Mouse (Mus musculus) embryonic facial prominence, embryonic 11.5 days (tissue): ENCODE data around the gene Gnas. TPM values are rescaled to one million over a fixed set of nuclear protein-coding genes. Genes with fewer than 3 reads are reported as not detected.

Source experiments
- ATAC-seq: fragments of 200-750 bp; cut with Nextera tagmentation; replicated peaks from 2 replicates; pipeline ENCODE4 v1.8.0; 2017; ENCODE audit warnings: low read depth; ENCODE audit not compliant: insufficient number of reproducible peaks, low FRiP score, low TSS enrichment
- DNase-seq: peaks from one replicate; pipeline ENCODE4 v3.0.0-alpha.2; 2015; ENCODE audit warnings: low spot score
- H3K27ac ChIP-seq: fragments of 300-500 bp; sonication (generic); replicated peaks from 2 replicates; pipeline ENCODE4 v1.5.1; 2014; ENCODE audit warnings: mild to moderate bottlenecking, low read depth, low read length, control low read depth
- H3K27me3 ChIP-seq: fragments of 300-500 bp; sonication (generic); 2 replicates; pipeline ENCODE4 v1.6.1; 2014; ENCODE audit warnings: mild to moderate bottlenecking, low read length, moderate library complexity, mixed read lengths; ENCODE audit not compliant: control insufficient read depth, insufficient read depth
- H3K36me3 ChIP-seq: fragments of 300-500 bp; sonication (generic); replicated peaks from 2 replicates; pipeline ENCODE4 v1.6.1; 2014; ENCODE audit warnings: low read depth, mild to moderate bottlenecking, low read length, moderate library complexity, mixed read lengths; ENCODE audit not compliant: control insufficient read depth, insufficient read depth
- H3K4me1 ChIP-seq: fragments of 300-500 bp; sonication (generic); 2 replicates; pipeline ENCODE4 v1.6.1; 2014; ENCODE audit warnings: low read length, mixed read lengths; ENCODE audit not compliant: control insufficient read depth, insufficient read depth
- H3K4me2 ChIP-seq: fragments of 300-500 bp; sonication (generic); 2 replicates; pipeline ENCODE4 v1.6.1; 2014; ENCODE audit warnings: low read depth, mild to moderate bottlenecking, control low read depth, low read length, moderate library complexity
- H3K4me3 ChIP-seq: fragments of 300-500 bp; sonication (generic); 2 replicates; pipeline ENCODE4 v1.5.1; 2014; ENCODE audit warnings: low read depth, low read length, control low read depth
- H3K9ac ChIP-seq: fragments of 300-500 bp; sonication (generic); replicated peaks from 2 replicates; pipeline ENCODE4 v1.6.1; 2014; ENCODE audit warnings: mild to moderate bottlenecking, control low read depth, low read length
- H3K9me3 ChIP-seq: fragments of 300-500 bp; sonication (generic); replicated peaks from 2 replicates; pipeline ENCODE4 v1.6.1; 2016; ENCODE audit warnings: mild to moderate bottlenecking, low read length, inconsistent platforms, mixed read lengths; ENCODE audit not compliant: control insufficient read depth
- WGBS: fragments of 180-500 bp; shearing (Covaris S2); extraction: QIAGEN DNeasy Blood & Tissue Kit; methylation state at CpG from one replicate; pipeline ENCODE4 v1.1.7; 2014; 5-methylcytosine and 5-hydroxymethylcytosine counted together
- polyA plus RNA-seq: library from polyadenylated mRNA; unstranded; fragments of >200 nt; fragmentation: Nextera tagmentation; extraction: Ambion mirVana; gene quantifications from 2 replicates; pipeline ENCODE4 v1.2.1, GENCODE M21; 2014

Gene Gnas
- polyA plus RNA-seq, 1 experiment from 2014 or later: 1,397 TPM

DNA sequence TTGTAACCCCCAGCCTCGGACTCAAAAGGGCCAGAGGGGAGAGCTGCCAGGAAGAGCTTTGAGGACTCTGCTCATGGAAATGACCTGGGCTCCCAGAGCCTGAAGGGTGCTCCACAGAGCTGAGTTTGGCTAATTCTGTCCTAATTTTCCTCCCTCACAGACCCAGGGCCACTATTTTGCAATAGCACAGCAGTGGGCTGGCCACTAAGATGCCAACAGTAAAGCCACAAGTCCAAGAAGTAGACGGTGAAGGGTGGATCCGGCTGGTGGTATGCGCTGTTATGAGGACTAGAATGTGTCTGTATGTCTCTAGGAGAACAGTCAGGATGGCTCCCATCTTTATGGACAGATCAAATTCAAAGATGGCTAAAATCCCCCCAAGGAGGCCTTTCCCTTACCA, 74.4 kb downstream of the Gnas start:
- Histone ChIP-seq H3K4me3 (no peak overlapping the region), H3K36me3 (no peaks in the 10 kb centered on the region), H3K9me3 (no peaks in the 10 kb centered on the region), H3K4me2 (no peak overlapping the region), H3K9ac (no peak overlapping the region), H3K4me1 (no peaks in the 10 kb centered on the region), H3K27me3 (no peaks in the 10 kb centered on the region), H3K27ac (no peak overlapping the region)
- 81% methylated on average over 4 of the region's 4 CpGs for WGBS
- DNase-seq (no peak), ATAC-seq (no peak)

DNA sequence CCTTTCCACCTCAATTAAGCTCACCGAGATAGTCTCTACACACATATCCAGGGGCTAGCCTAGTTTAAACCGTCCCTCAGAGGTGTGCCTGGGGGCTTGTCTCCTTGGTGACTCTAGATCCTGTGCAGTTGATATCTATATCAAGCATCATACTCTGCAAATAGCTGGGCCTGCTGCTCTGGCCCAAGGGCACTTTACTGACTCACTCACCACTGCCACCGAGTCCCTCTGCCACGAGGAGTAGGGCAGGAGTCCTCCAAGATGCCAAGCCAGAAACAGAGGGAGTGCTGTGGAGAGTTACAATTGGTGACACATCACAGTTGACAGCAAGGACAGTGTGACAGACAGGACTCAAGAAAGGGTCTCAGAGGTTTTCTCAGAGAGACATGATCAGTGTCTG, 75.5 kb downstream of the Gnas start:
- 79% methylated on average over 4 of the region's 4 CpGs for WGBS
- Histone ChIP-seq H3K4me2 (no peak overlapping the region), H3K27me3 (no peaks in the 10 kb centered on the region), H3K9me3 (no peaks in the 10 kb centered on the region), H3K27ac (no peak overlapping the region), H3K4me3 (no peak overlapping the region), H3K9ac (no peak overlapping the region), H3K4me1 (no peaks in the 10 kb centered on the region), H3K36me3 (no peaks in the 10 kb centered on the region)
- ATAC-seq (no peak), DNase-seq (no peak)

DNA sequence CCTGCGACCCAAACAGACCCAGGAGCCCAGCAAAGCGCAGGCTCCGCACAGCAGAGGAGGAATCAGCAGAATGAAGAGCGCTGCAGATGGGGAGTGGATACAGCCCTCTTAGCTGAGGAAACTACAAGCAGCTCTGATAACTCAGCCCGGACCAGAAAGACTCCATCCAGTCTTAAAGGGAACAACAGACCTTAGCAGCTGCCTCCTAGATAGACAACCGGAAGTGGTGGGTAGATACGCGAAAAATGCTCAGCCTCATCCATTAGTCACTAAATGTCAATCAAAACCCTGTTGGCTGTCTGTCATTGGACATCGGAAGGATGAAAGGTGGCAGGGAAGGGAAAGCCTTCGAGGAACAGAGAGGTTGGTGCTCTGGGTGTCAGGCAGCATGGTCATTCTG, 82.5 kb downstream of the Gnas start:
- Histone ChIP-seq H3K36me3 (no peaks in the 10 kb centered on the region), H3K4me3 (no peak overlapping the region)

GRCm38 (mm10) chr2:174381021-174381420, 96.9 kb downstream of the Gnas start:
- Histone ChIP-seq H3K9me3 (no peaks in the 10 kb centered on the region), H3K27ac (no peak overlapping the region), H3K4me2 (no peak overlapping the region), H3K4me1 (no peaks in the 10 kb centered on the region), H3K4me3 (no peak overlapping the region), H3K9ac (no peak overlapping the region), H3K36me3 (no peaks in the 10 kb centered on the region), H3K27me3 (no peaks in the 10 kb centered on the region)
- DNase-seq (no peak), ATAC-seq (no peak)
- 83% methylated on average over 9 of the region's 9 CpGs for WGBS

More for the DNA sequence above, 82.5 kb downstream of the Gnas start:
- Histone ChIP-seq H3K4me2 (no peak overlapping the region), H3K4me1 (no peaks in the 10 kb centered on the region), H3K9ac (no peak overlapping the region), H3K27me3 (no peaks in the 10 kb centered on the region), H3K27ac (no peak overlapping the region), H3K9me3 (no peaks in the 10 kb centered on the region)
- WGBS: 82% methylated on average over 10 of the region's 10 CpGs
- DNase-seq (no peak), ATAC-seq (no peak)

GRCm38 (mm10) chr2:174391936-174392335, 107.8 kb downstream of the Gnas start:
- no peak overlapping the region for H3K9ac ChIP-seq
- no peaks in the 10 kb centered on the region for H3K9me3 ChIP-seq
- 84% methylated on average over 3 of the region's 3 CpGs for WGBS
- no peaks in the 10 kb centered on the region for H3K4me1 ChIP-seq
- no peaks in the 10 kb centered on the region for H3K36me3 ChIP-seq
- no peak overlapping the region for H3K4me3 ChIP-seq
- H3K27ac ChIP-seq: no peak overlapping the region
- H3K4me2 ChIP-seq: no peak overlapping the region
- no peaks in the 10 kb centered on the region for H3K27me3 ChIP-seq
- ATAC-seq: no peak
- DNase-seq: no peak

- Histone ChIP-seq H3K9me3 (no peaks in the 10 kb centered on the region), H3K27ac (no peak overlapping the region), H3K4me2 (no peak overlapping the region), H3K27me3 (no peaks in the 10 kb centered on the region), H3K36me3 (no peaks in the 10 kb centered on the region), H3K4me1 (no peaks in the 10 kb centered on the region), H3K9ac (no peak overlapping the region), H3K4me3 (no peak overlapping the region)
- peak; percentile 10 for DNase-seq
- peak; percentile 50; the same call in 1 of the 2 replicates for ATAC-seq
- 59% methylated on average over 9 of the region's 9 CpGs for WGBS
These were observed 108.4 kb downstream of the Gnas start for GRCm38 (mm10) chr2:174392554-174392953.

DNA sequence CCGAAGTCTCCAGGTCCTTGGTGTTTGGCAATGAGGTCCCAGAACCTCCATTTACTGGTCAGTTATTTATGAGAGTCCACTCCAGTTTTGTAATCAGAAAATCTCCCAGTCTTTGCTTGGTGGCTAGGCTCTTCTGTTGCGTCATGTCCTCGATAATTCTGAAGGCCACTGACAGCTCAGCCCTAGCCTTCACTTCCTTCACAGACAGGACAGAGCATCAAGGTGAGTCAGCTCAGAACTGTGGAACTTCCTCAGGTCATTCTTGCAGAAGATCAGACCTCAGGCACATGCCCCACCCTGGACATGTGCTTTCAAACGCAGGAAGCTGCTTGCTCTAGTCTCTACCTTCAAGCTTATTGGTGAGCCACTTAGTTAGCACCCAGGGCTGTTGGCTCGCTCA, 109.3 kb downstream of the Gnas start:
- H3K4me1 ChIP-seq: no peaks in the 10 kb centered on the region
- H3K9ac ChIP-seq: no peak overlapping the region
- DNase-seq (no peak), ATAC-seq (no peak)
- H3K4me3 ChIP-seq: no peak overlapping the region
- 79% methylated on average over 5 of the region's 5 CpGs for WGBS
- no peaks in the 10 kb centered on the region for H3K27me3 ChIP-seq
- H3K9me3 ChIP-seq: no peaks in the 10 kb centered on the region
- no peak overlapping the region for H3K27ac ChIP-seq
- no peaks in the 10 kb centered on the region for H3K36me3 ChIP-seq
- no peak overlapping the region for H3K4me2 ChIP-seq
